Comparison of ENCODE assay signal across 8 mouse cellular contexts in the genomic region with DNA sequence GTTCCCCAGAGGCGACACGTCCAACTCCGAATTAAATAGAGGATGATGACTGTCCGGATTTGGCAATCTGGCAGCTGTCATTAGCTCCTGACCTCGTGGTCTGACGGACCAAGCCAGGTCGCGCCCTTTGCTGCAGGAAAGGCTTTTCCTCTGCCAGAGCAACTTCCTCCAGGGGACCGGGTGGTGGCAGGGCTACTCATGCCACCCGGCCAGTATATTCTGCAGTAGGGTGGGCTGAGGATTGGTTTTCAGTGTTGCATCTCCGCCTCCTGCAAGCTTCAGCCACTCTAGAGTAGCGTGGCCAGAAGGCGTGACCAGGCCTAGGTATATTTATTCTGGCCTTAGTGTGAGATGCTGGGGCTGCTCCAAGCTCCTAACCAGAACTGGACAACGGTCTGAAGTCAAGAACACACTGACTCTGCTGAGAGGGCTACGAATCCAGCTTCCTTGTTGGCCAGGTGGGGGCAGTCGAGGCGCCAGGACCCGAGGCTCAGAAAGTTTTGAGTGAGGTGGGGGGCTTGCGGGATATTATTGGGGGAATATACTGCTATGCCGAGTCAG. TPM values are rescaled to one million over a fixed set of nuclear protein-coding genes. Genes with fewer than 3 reads are reported as not detected.
DNase-seq lines count a peak whose midpoint lies in the region; ATAC-seq and TF ChIP-seq lines count a peak whose summit lies in the region.

No protein-coding gene starts in this region.

- H3K4me1 ChIP-seq in intestine, embryonic 16.5 days (ENCODE audit: control insufficient read depth, insufficient read depth, low read length) = peaks cover 15% of the 10 kb centered on the region
- peaks cover 6% of the 10 kb centered on the region for H3K4me1 ChIP-seq in lung, adult 2 months (ENCODE audit: control insufficient read depth, insufficient read depth, low read length)
- peaks cover 40% of the 10 kb centered on the region for H3K4me1 ChIP-seq in neural tube, embryonic 13.5 days (replicated peaks)

- no peak overlapping the region for H3K4me3 ChIP-seq in intestine, embryonic 16.5 days (ENCODE audit: low read length)
- H3K4me3 ChIP-seq in lung, adult 2 months (replicated peaks; ENCODE audit: extremely low read depth, low read depth, low read length) = peak overlapping the region; percentile 15
- no peak overlapping the region for H3K4me3 ChIP-seq in neural tube, embryonic 13.5 days

- DNase-seq in ovary, postnatal 36 days (ENCODE audit: low spot score) = peak; percentile 40
- no peak for DNase-seq in ovary, adult 18-20 months (ENCODE audit: low spot score)
- peak; percentile 70 to 73 for DNase-seq in cerebellum, postnatal 10 days
- DNase-seq in gastrocnemius, postnatal 36 days = peak; percentile 45 to 48
- DNase-seq in lung, adult 2 months = peak; percentile 50

- no peak for ATAC-seq in intestine, embryonic 16.5 days
- ATAC-seq in neural tube, embryonic 13.5 days (ENCODE audit: low read depth) = peak; percentile 3; the same call in 1 of the 2 replicates
- ATAC-seq in erythroid progenitor cell, adult 5-6 weeks (replicated peaks; ENCODE audit: low FRiP score, poor library complexity, severe bottlenecking) = no peak

- no peaks in the 10 kb centered on the region for H3K36me3 ChIP-seq in intestine, embryonic 16.5 days (ENCODE audit: control insufficient read depth, insufficient read depth, low read length)
- no peaks in the 10 kb centered on the region for H3K36me3 ChIP-seq in neural tube, embryonic 13.5 days

- TF ChIP-seq CTCF in lung, adult 2 months (IDR thresholded peaks at IDR 0.05; ENCODE audit: insufficient read depth, low read length) = peak; percentile 46

- intact Hi-C loops in gastrocnemius, postnatal 36 days (cut with DNase I) = loop anchor here (10.0 kb wide), 1 partner anchor 528 kb away; no protein-coding TSS in a partner anchor

- no peaks in the 10 kb centered on the region for H3K27me3 ChIP-seq in intestine, embryonic 16.5 days (replicated peaks; ENCODE audit: control insufficient read depth, insufficient read depth, low read length)
- H3K27me3 ChIP-seq in neural tube, embryonic 13.5 days = no peaks in the 10 kb centered on the region

- no peak overlapping the region for H3K9ac ChIP-seq in intestine, embryonic 16.5 days (ENCODE audit: low read depth, low read length)
- no peak overlapping the region for H3K9ac ChIP-seq in neural tube, embryonic 13.5 days

- H3K27ac ChIP-seq in intestine, embryonic 16.5 days (ENCODE audit: low read length) = no peak overlapping the region
- H3K27ac ChIP-seq in neural tube, embryonic 13.5 days (replicated peaks) = no peak overlapping the region

- 34% methylated on average over 20 of the region's 20 CpGs for WGBS in intestine, embryonic 16.5 days
- WGBS in lung, adult 2 months = 15% methylated on average over 20 of the region's 20 CpGs
- 28% methylated on average over 20 of the region's 20 CpGs for WGBS in neural tube, embryonic 13.5 days

- H3K9me3 ChIP-seq in intestine, embryonic 16.5 days (ENCODE audit: control insufficient read depth, low read length) = no peaks in the 10 kb centered on the region
- no peaks in the 10 kb centered on the region for H3K9me3 ChIP-seq in neural tube, embryonic 13.5 days

- TF ChIP-seq POLR2A in lung, adult 2 months (IDR thresholded peaks at IDR 0.05; ENCODE audit: borderline replicate concordance, extremely low read depth, low read depth, low read length) = peak; percentile 53; the same call in 1 of the 2 replicates

- peak overlapping the region; percentile 57 for H3K4me2 ChIP-seq in intestine, embryonic 16.5 days (ENCODE audit: low read depth, low read length)
- peak overlapping the region; percentile 86 for H3K4me2 ChIP-seq in neural tube, embryonic 13.5 days

RNA-seq across cellular contexts. Expression of a gene that starts 0.9 kb away (rescaled TPM):
- total RNA-seq in gastrocnemius, postnatal 36 days (2021) = 1 to 10 TPM; 6.5 to 8.9 TPM
- 7.3 and 8.0 TPM in 2 replicates for polyA plus RNA-seq in intestine, embryonic 16.5 days (2015; fragmentation: Nextera tagmentation; extraction: Ambion mirVana)
- polyA plus RNA-seq in lung, adult 2 months (2012; rRNA removed) = 33.8 and 37.1 TPM in 2 replicates
- polyA plus RNA-seq in neural tube, embryonic 13.5 days (2015; fragmentation: Nextera tagmentation; extraction: Ambion mirVana) = 38.5 and 41.9 TPM in 2 replicates
- total RNA-seq in erythroid progenitor cell, adult 5-6 weeks (2015; ENCODE audit: low replicate concordance) = 1.7 and 2.2 TPM in 2 replicates
- total RNA-seq in erythroid progenitor cell, adult 5-6 weeks (2017; ENCODE audit: low replicate concordance) = 3.3 and 3.8 TPM in 2 replicates
